Mouse (Mus musculus) hindbrain, embryonic 14.5 days (tissue): ENCODE data around the gene Sgo2a. TPM values are rescaled to one million over a fixed set of nuclear protein-coding genes. Genes with fewer than 3 reads are reported as not detected.

Experiments used
- ATAC-seq: fragments of 200-750 bp; cut with Nextera tagmentation; 2 replicates; pipeline ENCODE4 v1.8.0; 2017; ENCODE audit warnings: moderate number of reproducible peaks, mild to moderate bottlenecking, moderate TSS enrichment, moderate library complexity; ENCODE audit not compliant: low FRiP score
- DNase-seq: peaks from one replicate; pipeline ENCODE4 v3.0.0-alpha.2; 2015; ENCODE audit warnings: low spot score
- H3K27ac ChIP-seq: fragments of 300-500 bp; sonication (generic); 2 replicates; pipeline ENCODE4 v1.5.1; 2014; ENCODE audit warnings: mild to moderate bottlenecking, moderate library complexity
- H3K27me3 ChIP-seq: fragments of 300-500 bp; sonication (generic); 2 replicates; pipeline ENCODE4 v1.6.1; 2014; ENCODE audit warnings: mild to moderate bottlenecking, low read length, mixed read lengths; ENCODE audit not compliant: control insufficient read depth, insufficient read depth
- H3K36me3 ChIP-seq: fragments of 300-500 bp; sonication (generic); replicated peaks from 2 replicates; pipeline ENCODE4 v1.6.1; 2014; ENCODE audit not compliant: control insufficient read depth, insufficient read depth
- H3K4me1 ChIP-seq: fragments of 300-500 bp; sonication (generic); replicated peaks from 2 replicates; pipeline ENCODE4 v1.6.1; 2014; ENCODE audit warnings: antibody characterized with exemption, low read length, mixed read lengths; ENCODE audit not compliant: control insufficient read depth, insufficient read depth
- H3K4me2 ChIP-seq: fragments of 300-500 bp; sonication (generic); replicated peaks from 2 replicates; pipeline ENCODE4 v1.6.1; 2014; ENCODE audit warnings: mild to moderate bottlenecking, moderate library complexity
- H3K4me3 ChIP-seq: fragments of 300-500 bp; sonication (generic); replicated peaks from 2 replicates; pipeline ENCODE4 v1.5.1; 2014; ENCODE audit warnings: mild to moderate bottlenecking, low read length
- H3K9ac ChIP-seq: fragments of 300-500 bp; sonication (generic); 2 replicates; pipeline ENCODE4 v1.6.1; 2014
- H3K9me3 ChIP-seq: fragments of 300-500 bp; sonication (generic); 2 replicates; pipeline ENCODE4 v1.6.1; 2016; ENCODE audit warnings: low read length; ENCODE audit not compliant: control insufficient read depth
- WGBS: fragments of 180-500 bp; shearing (Covaris S2); extraction: QIAGEN DNeasy Blood & Tissue Kit; methylation state at CpG from one replicate; pipeline ENCODE4 v1.1.7; 2014; 5-methylcytosine and 5-hydroxymethylcytosine counted together
- polyA plus RNA-seq: library from polyadenylated mRNA; unstranded; fragments of >200 nt; fragmentation: Nextera tagmentation; extraction: Ambion mirVana; gene quantifications from 2 replicates; pipeline ENCODE4 v1.2.1, GENCODE M21; 2014

Gene Sgo2a
- 3.1 and 3.6 TPM in 2 replicates for polyA plus RNA-seq

GRCm38 (mm10) chr1:57995432-57996132, at the start of gene Sgo2a:
Gene Sgo2a (plus strand): TSS chr1:57995971.
- Histone ChIP-seq H3K9me3 (no peaks in the 10 kb centered on the region), H3K9ac (peak within 1 kb of the TSS; percentile 80), H3K4me1 (peaks cover 12% of the 10 kb centered on the region; the same call in 1 of the 2 replicates), H3K27ac (peak within 1 kb of the TSS; percentile 95), H3K36me3 (no peaks in the 10 kb centered on the region), H3K27me3 (no peaks in the 10 kb centered on the region), H3K4me2 (peak within 1 kb of the TSS; percentile 91), H3K4me3 (peak within 1 kb of the TSS; percentile 75)
- 6% methylated on average over 30 of the region's 30 CpGs for WGBS
- ATAC-seq (peak; percentile 99), DNase-seq (peak; percentile 97)

GRCm38 (mm10) chr1:57947552-57948347, 48.0 kb upstream of the Sgo2a start:
- H3K4me3 ChIP-seq = no peak overlapping the region
- ATAC-seq (no peak), DNase-seq (no peak)
- no peaks in the 10 kb centered on the region for H3K9me3 ChIP-seq
- H3K36me3 ChIP-seq = peaks cover 24% of the 10 kb centered on the region
- H3K9ac ChIP-seq = no peak overlapping the region
- H3K4me2 ChIP-seq = no peak overlapping the region
- WGBS = 34% methylated on average over 2 of the region's 2 CpGs
- no peak overlapping the region for H3K27ac ChIP-seq
- H3K27me3 ChIP-seq = no peaks in the 10 kb centered on the region
- no peaks in the 10 kb centered on the region for H3K4me1 ChIP-seq

- ATAC-seq = no peak
These were observed 46.6 kb upstream of the Sgo2a start for GRCm38 (mm10) chr1:57949195-57949594.

GRCm38 (mm10) chr1:57949716-57950115, 46.1 kb upstream of the Sgo2a start:
- no peak overlapping the region for H3K4me3 ChIP-seq
- H3K36me3 ChIP-seq = peaks cover 21% of the 10 kb centered on the region
- no peak overlapping the region for H3K4me2 ChIP-seq
- no peak for DNase-seq
- no peak overlapping the region for H3K9ac ChIP-seq
- ATAC-seq = no peak
- 70% methylated on average over 5 of the region's 5 CpGs for WGBS
- no peaks in the 10 kb centered on the region for H3K4me1 ChIP-seq
- no peaks in the 10 kb centered on the region for H3K9me3 ChIP-seq
- no peaks in the 10 kb centered on the region for H3K27me3 ChIP-seq
- H3K27ac ChIP-seq = no peak overlapping the region

More at GRCm38 (mm10) chr1:57949195-57949594, 46.6 kb upstream of the Sgo2a start:
- Histone ChIP-seq H3K9me3 (no peaks in the 10 kb centered on the region), H3K27me3 (no peaks in the 10 kb centered on the region), H3K27ac (no peak overlapping the region), H3K4me2 (no peak overlapping the region), H3K4me3 (no peak overlapping the region), H3K36me3 (peaks cover 20% of the 10 kb centered on the region), H3K4me1 (no peaks in the 10 kb centered on the region), H3K9ac (no peak overlapping the region)
- 3% methylated on average over 1 of the region's 1 CpGs for WGBS
- DNase-seq = peak; percentile 61

GRCm38 (mm10) chr1:57952509-57952908, 43.3 kb upstream of the Sgo2a start:
- no peak overlapping the region for H3K4me3 ChIP-seq
- WGBS = 94% methylated on average over 4 of the region's 4 CpGs
- ATAC-seq (no peak), DNase-seq (no peak)
- no peaks in the 10 kb centered on the region for H3K4me1 ChIP-seq
- H3K9me3 ChIP-seq = no peaks in the 10 kb centered on the region
- H3K4me2 ChIP-seq = no peak overlapping the region
- no peak overlapping the region for H3K9ac ChIP-seq
- no peak overlapping the region for H3K27ac ChIP-seq
- H3K36me3 ChIP-seq = peaks cover 28% of the 10 kb centered on the region
- no peaks in the 10 kb centered on the region for H3K27me3 ChIP-seq

GRCm38 (mm10) chr1:57953586-57954375, 42.0 kb upstream of the Sgo2a start:
- Histone ChIP-seq H3K27ac (no peak overlapping the region), H3K27me3 (no peaks in the 10 kb centered on the region), H3K9ac (no peak overlapping the region), H3K4me3 (no peak overlapping the region), H3K4me2 (no peak overlapping the region), H3K36me3 (peaks cover 32% of the 10 kb centered on the region), H3K4me1 (no peaks in the 10 kb centered on the region), H3K9me3 (no peaks in the 10 kb centered on the region)
- 89% methylated on average over 16 of the region's 16 CpGs for WGBS
- ATAC-seq (no peak), DNase-seq (no peak)

- Histone ChIP-seq H3K4me1 (no peaks in the 10 kb centered on the region), H3K4me3 (no peak overlapping the region), H3K4me2 (no peak overlapping the region), H3K36me3 (peaks cover 36% of the 10 kb centered on the region), H3K9ac (no peak overlapping the region), H3K27ac (no peak overlapping the region), H3K9me3 (no peaks in the 10 kb centered on the region), H3K27me3 (no peaks in the 10 kb centered on the region)
- no peak for DNase-seq
- no peak for ATAC-seq
- WGBS = 93% methylated on average over 5 of the region's 5 CpGs
These were observed 41.4 kb upstream of the Sgo2a start for GRCm38 (mm10) chr1:57954376-57954765.

- H3K27me3 ChIP-seq = no peaks in the 10 kb centered on the region
- DNase-seq (no peak), ATAC-seq (no peak)
- peaks cover 38% of the 10 kb centered on the region for H3K36me3 ChIP-seq
- no peak overlapping the region for H3K27ac ChIP-seq
- WGBS = 97% methylated on average over 1 of the region's 1 CpGs
- no peak overlapping the region for H3K9ac ChIP-seq
- no peak overlapping the region for H3K4me3 ChIP-seq
- no peaks in the 10 kb centered on the region for H3K4me1 ChIP-seq
- no peaks in the 10 kb centered on the region for H3K9me3 ChIP-seq
- no peak overlapping the region for H3K4me2 ChIP-seq
These were observed 40.0 kb upstream of the Sgo2a start for GRCm38 (mm10) chr1:57955774-57956173.
